Mouse (Mus musculus) liver, embryonic 13.5 days (tissue): ENCODE measurements at regions not wholly inside any gene's neighbourhood (a gene's known extent, or its start where the extent isn't known, plus 50 kb on each side); places are given as distances from the start of the nearest gene placed in this dataset.

Experiments
- ATAC-seq: fragments of 200-750 bp; cut with Nextera tagmentation; 2 replicates; pipeline ENCODE4 v1.8.0; 2017; ENCODE audit warnings: low read depth, mild to moderate bottlenecking, moderate number of reproducible peaks, moderate library complexity
- DNase-seq: peaks from one replicate; pipeline ENCODE4 v3.0.0; 2022
- H3K27ac ChIP-seq: fragments of 300-500 bp; sonication (generic); 2 replicates; pipeline ENCODE4 v1.5.1; 2015; ENCODE audit warnings: moderate library complexity, mild to moderate bottlenecking, inconsistent platforms
- H3K27me3 ChIP-seq: fragments of 300-500 bp; sonication (generic); 2 replicates; pipeline ENCODE4 v1.6.1; 2015; ENCODE audit warnings: mild to moderate bottlenecking, inconsistent platforms
- H3K36me3 ChIP-seq: fragments of 300-500 bp; sonication (generic); 2 replicates; pipeline ENCODE4 v1.6.1; 2015; ENCODE audit warnings: mild to moderate bottlenecking, inconsistent platforms
- H3K4me1 ChIP-seq: fragments of 300-500 bp; sonication (generic); replicated peaks from 2 replicates; pipeline ENCODE4 v1.6.1; 2015; ENCODE audit warnings: inconsistent platforms
- H3K4me2 ChIP-seq: fragments of 300-500 bp; sonication (generic); 2 replicates; pipeline ENCODE4 v1.6.1; 2015; ENCODE audit warnings: inconsistent platforms, mild to moderate bottlenecking, moderate library complexity
- H3K4me3 ChIP-seq: fragments of 300-500 bp; sonication (generic); replicated peaks from 2 replicates; pipeline ENCODE4 v1.5.1; 2015; ENCODE audit warnings: mild to moderate bottlenecking, inconsistent platforms
- H3K9ac ChIP-seq: fragments of 300-500 bp; sonication (generic); 2 replicates; pipeline ENCODE4 v1.6.1; 2015; ENCODE audit warnings: mild to moderate bottlenecking, inconsistent platforms
- H3K9me3 ChIP-seq: fragments of 300-500 bp; sonication (generic); replicated peaks from 2 replicates; pipeline ENCODE4 v1.6.1; 2016; ENCODE audit warnings: inconsistent platforms
- WGBS: fragments of 180-500 bp; shearing (Covaris S2); methylation state at CpG from one replicate; pipeline ENCODE4 v1.1.7; 2015; ENCODE audit not compliant: insufficient replicate concordance; 5-methylcytosine and 5-hydroxymethylcytosine counted together

DNA sequence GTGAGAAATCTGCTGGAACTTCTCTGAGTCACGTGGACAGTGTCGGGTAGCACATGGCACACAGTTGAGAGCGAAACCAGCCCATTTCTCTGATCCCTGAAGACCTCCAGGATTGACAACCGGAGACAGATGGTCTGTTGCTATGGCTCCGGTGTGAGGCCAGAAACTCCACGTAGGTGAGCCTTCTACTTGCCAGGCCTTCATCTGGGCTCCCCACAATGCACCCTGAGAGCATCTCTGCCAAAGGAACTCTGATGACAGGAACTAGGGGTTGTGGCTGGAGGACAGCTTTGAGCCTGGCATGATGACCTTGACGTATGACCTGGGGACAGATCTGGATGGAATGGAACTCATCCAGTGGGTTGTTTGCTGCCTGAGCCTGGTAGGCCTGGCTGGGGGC, 467.9 kb downstream of the Rnf144a start:
- Histone ChIP-seq H3K27me3 (no peaks in the 10 kb centered on the region), H3K4me1 (no peaks in the 10 kb centered on the region), H3K9ac (no peak overlapping the region), H3K9me3 (no peaks in the 10 kb centered on the region), H3K4me2 (no peak overlapping the region), H3K4me3 (no peak overlapping the region), H3K36me3 (no peaks in the 10 kb centered on the region), H3K27ac (no peak overlapping the region)
- 73% methylated on average over 7 of the region's 7 CpGs for WGBS
- DNase-seq (no peak), ATAC-seq (no peak)

- no peak overlapping the region for H3K4me3 ChIP-seq
- H3K4me1 ChIP-seq = no peaks in the 10 kb centered on the region
- H3K4me2 ChIP-seq = no peak overlapping the region
- H3K36me3 ChIP-seq = no peaks in the 10 kb centered on the region
- H3K9ac ChIP-seq = no peak overlapping the region
- ATAC-seq (no peak), DNase-seq (no peak)
- no peaks in the 10 kb centered on the region for H3K9me3 ChIP-seq
- WGBS = 59% methylated on average over 3 of the region's 3 CpGs
- no peak overlapping the region for H3K27ac ChIP-seq
- H3K27me3 ChIP-seq = no peaks in the 10 kb centered on the region
Observed at GRCm38 (mm10) chr12:25946121-25946520, 468.9 kb downstream of the Rnf144a start.

DNA sequence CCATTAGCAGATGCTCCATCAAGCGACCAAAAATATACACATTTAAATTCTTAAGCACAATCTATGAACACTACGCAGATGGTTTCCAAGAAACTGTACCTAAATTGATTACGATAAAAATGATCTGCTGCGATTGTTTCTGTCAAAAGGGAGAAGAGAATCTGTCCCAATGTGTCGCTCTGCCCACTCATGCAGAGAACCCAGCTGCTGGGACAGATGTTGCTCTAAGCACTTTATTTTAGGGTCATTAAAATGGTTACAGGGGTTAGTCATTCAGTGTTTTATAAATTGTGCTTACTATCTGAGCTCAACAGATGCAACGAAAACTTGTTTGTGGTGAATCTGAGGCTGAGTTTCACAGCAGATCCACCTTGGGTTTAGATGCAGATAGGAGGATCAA, 476.2 kb downstream of the Rnf144a start:
- Histone ChIP-seq H3K27ac (no peak overlapping the region), H3K4me2 (no peak overlapping the region), H3K9me3 (no peaks in the 10 kb centered on the region), H3K4me3 (no peak overlapping the region), H3K9ac (no peak overlapping the region), H3K27me3 (no peaks in the 10 kb centered on the region), H3K36me3 (no peaks in the 10 kb centered on the region), H3K4me1 (no peaks in the 10 kb centered on the region)
- WGBS = 71% methylated on average over 6 of the region's 6 CpGs
- ATAC-seq (no peak), DNase-seq (no peak)

DNA sequence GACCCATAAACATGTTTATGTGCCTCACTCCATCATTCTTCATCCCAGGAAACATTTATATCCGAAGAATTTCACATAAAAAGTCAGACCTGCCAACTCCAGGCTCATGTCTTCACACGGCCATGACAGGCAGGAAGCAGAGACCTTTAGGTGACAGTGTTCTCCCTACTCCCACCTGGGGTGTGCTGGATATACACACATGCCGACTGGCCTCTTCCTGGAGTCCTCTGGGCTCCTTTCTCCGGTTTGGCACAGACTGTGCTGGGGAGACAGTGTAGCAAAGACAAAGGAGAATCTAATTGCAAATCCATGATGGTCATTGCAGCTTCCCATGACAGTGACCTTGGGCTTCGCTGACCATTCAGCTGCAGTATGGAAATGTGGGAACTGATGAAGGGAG, 480.1 kb downstream of the Rnf144a start:
- 55% methylated on average over 5 of the region's 5 CpGs for WGBS
- no peak for ATAC-seq
- Histone ChIP-seq H3K36me3 (no peaks in the 10 kb centered on the region), H3K27ac (no peak overlapping the region), H3K9me3 (no peaks in the 10 kb centered on the region), H3K27me3 (no peaks in the 10 kb centered on the region), H3K4me2 (no peak overlapping the region), H3K4me3 (no peak overlapping the region), H3K4me1 (no peaks in the 10 kb centered on the region), H3K9ac (no peak overlapping the region)
- DNase-seq = no peak

DNA sequence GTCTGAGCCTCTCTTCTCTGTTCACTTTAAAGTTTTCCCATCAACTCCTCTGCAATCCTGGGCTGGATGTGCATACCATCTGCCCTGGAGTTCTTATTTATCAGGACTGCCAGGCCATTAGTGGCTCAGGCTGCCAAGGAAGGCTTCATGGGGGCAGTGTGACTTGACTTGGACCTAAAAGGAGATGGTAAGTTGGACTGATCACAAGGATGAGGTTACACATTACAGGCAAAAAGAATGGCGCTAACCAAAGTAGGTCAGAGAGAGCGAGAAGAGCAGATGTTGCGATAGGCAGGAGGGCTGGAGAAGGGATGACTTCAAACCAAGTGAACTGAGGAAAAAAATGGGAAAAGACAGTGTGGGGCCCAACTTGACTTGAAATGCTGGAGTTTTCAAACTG, 480.5 kb downstream of the Rnf144a start:
- no peaks in the 10 kb centered on the region for H3K4me1 ChIP-seq
- no peak overlapping the region for H3K4me2 ChIP-seq
- no peak overlapping the region for H3K4me3 ChIP-seq
- no peak overlapping the region for H3K27ac ChIP-seq
- WGBS = 83% methylated on average over 3 of the region's 3 CpGs
- no peaks in the 10 kb centered on the region for H3K36me3 ChIP-seq
- DNase-seq = no peak
- ATAC-seq = no peak
- no peaks in the 10 kb centered on the region for H3K27me3 ChIP-seq
- H3K9ac ChIP-seq = no peak overlapping the region
- H3K9me3 ChIP-seq = no peaks in the 10 kb centered on the region

DNA sequence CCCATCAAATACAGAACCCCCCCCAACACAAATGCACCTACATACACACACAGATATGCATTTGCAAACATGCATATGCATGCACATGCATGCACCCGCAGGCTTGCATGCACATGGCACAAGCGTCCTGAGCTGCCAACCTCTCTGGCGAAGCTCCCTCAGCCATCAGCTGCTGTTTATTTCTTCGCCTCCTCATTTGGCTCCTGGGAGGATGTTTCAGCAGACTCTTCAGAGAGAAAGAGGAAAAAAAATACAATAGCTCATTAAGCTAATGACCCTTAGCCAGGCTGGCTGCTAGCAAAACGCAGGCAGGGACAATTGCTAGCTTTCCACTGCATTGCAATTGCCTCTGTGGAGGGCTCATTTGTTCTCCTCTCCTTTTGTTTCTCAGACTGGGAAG, 488.7 kb downstream of the Rnf144a start:
- DNase-seq = no peak
- WGBS = 50% methylated on average over 5 of the region's 5 CpGs
- no peak overlapping the region for H3K9ac ChIP-seq
- H3K4me3 ChIP-seq = no peak overlapping the region
- no peaks in the 10 kb centered on the region for H3K4me1 ChIP-seq
- H3K4me2 ChIP-seq = no peak overlapping the region
- no peak overlapping the region for H3K27ac ChIP-seq
- H3K9me3 ChIP-seq = no peaks in the 10 kb centered on the region
- no peak for ATAC-seq
- H3K27me3 ChIP-seq = no peaks in the 10 kb centered on the region
- no peaks in the 10 kb centered on the region for H3K36me3 ChIP-seq

- H3K4me2 ChIP-seq = no peak overlapping the region
- ATAC-seq (no peak), DNase-seq (no peak)
- no peaks in the 10 kb centered on the region for H3K4me1 ChIP-seq
- H3K27ac ChIP-seq = no peak overlapping the region
- H3K27me3 ChIP-seq = no peaks in the 10 kb centered on the region
- H3K9ac ChIP-seq = no peak overlapping the region
- H3K4me3 ChIP-seq = no peak overlapping the region
- 69% methylated on average over 9 of the region's 9 CpGs for WGBS
- no peaks in the 10 kb centered on the region for H3K9me3 ChIP-seq
- no peaks in the 10 kb centered on the region for H3K36me3 ChIP-seq
Observed at GRCm38 (mm10) chr12:25924526-25924925, 490.5 kb downstream of the Rnf144a start.

- H3K4me1 ChIP-seq = no peaks in the 10 kb centered on the region
- H3K27ac ChIP-seq = no peak overlapping the region
- H3K27me3 ChIP-seq = no peaks in the 10 kb centered on the region
- no peaks in the 10 kb centered on the region for H3K9me3 ChIP-seq
- H3K36me3 ChIP-seq = no peaks in the 10 kb centered on the region
- H3K9ac ChIP-seq = no peak overlapping the region
- H3K4me2 ChIP-seq = no peak overlapping the region
- 72% methylated on average over 1 of the region's 1 CpGs for WGBS
- DNase-seq = no peak
- H3K4me3 ChIP-seq = no peak overlapping the region
- no peak for ATAC-seq
Observed at GRCm38 (mm10) chr12:25923772-25924171, 491.3 kb downstream of the Rnf144a start.

- H3K27me3 ChIP-seq = no peaks in the 10 kb centered on the region
- H3K9ac ChIP-seq = no peak overlapping the region
- WGBS = 52% methylated on average over 1 of the region's 1 CpGs
- no peaks in the 10 kb centered on the region for H3K4me1 ChIP-seq
- no peak overlapping the region for H3K4me3 ChIP-seq
- no peak overlapping the region for H3K4me2 ChIP-seq
- H3K36me3 ChIP-seq = no peaks in the 10 kb centered on the region
- DNase-seq (no peak), ATAC-seq (no peak)
- no peak overlapping the region for H3K27ac ChIP-seq
- no peaks in the 10 kb centered on the region for H3K9me3 ChIP-seq
Observed at GRCm38 (mm10) chr12:25905614-25906013, 509.4 kb downstream of the Rnf144a start.

DNA sequence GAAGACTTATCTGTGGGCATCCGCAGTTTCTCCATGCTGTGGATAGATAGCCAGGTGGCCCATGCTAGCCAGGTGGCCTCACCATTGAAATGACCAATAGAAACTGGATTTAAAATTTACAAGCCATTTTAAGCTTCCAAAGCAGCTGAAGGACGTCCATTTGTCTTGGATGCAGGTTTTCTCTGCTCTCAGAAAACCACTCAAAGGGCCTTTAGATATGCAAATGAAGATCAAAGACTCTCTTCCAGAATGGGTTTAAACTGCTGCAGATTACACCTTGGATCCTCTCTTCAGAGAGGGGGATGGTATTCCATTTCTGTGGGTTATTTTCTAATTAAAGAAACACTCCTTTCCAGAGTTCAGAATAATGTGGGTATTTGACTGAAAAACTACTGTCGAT, 518.5 kb downstream of the Rnf144a start:
- Histone ChIP-seq H3K27me3 (no peaks in the 10 kb centered on the region), H3K9me3 (no peaks in the 10 kb centered on the region), H3K9ac (no peak overlapping the region), H3K4me2 (no peak overlapping the region), H3K4me3 (no peak overlapping the region), H3K4me1 (no peaks in the 10 kb centered on the region), H3K27ac (no peak overlapping the region), H3K36me3 (no peaks in the 10 kb centered on the region)
- no peak for DNase-seq
- ATAC-seq = no peak
- WGBS = 40% methylated on average over 3 of the region's 3 CpGs

DNA sequence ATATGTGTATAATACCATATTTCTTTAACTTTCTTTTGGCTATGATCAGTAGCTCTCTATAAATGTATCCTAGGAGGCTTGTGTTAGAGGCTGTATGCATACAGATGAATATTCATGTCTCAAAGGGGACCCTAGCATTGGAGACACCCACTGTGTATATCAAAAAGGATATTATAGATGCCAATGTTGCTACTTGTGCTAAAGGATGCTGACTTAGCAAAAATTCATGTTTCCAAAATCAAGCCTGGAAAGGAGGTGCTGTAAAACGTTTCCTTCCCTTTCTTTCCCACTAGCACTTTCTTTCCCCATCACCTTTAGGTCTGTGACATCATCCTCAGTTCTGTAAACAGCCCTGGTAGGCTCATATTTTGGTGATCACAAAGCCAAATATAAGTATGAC, 519.4 kb downstream of the Rnf144a start:
- H3K27ac ChIP-seq = no peak overlapping the region
- no peaks in the 10 kb centered on the region for H3K4me1 ChIP-seq
- no peaks in the 10 kb centered on the region for H3K36me3 ChIP-seq
- ATAC-seq (no peak), DNase-seq (no peak)
- H3K9me3 ChIP-seq = no peaks in the 10 kb centered on the region
- no peak overlapping the region for H3K9ac ChIP-seq
- no peaks in the 10 kb centered on the region for H3K27me3 ChIP-seq
- no peak overlapping the region for H3K4me3 ChIP-seq
- no peak overlapping the region for H3K4me2 ChIP-seq
- 20% methylated on average over 1 of the region's 1 CpGs for whole genome bisulfite sequencing

- 45% methylated on average over 4 of the region's 4 CpGs for WGBS
- no peak overlapping the region for H3K9ac ChIP-seq
- no peak overlapping the region for H3K4me2 ChIP-seq
- DNase-seq (no peak), ATAC-seq (no peak)
- no peak overlapping the region for H3K4me3 ChIP-seq
- no peaks in the 10 kb centered on the region for H3K27me3 ChIP-seq
- no peaks in the 10 kb centered on the region for H3K36me3 ChIP-seq
- H3K9me3 ChIP-seq = no peaks in the 10 kb centered on the region
- no peak overlapping the region for H3K27ac ChIP-seq
- no peaks in the 10 kb centered on the region for H3K4me1 ChIP-seq
Observed at GRCm38 (mm10) chr12:25891391-25892167, 523.5 kb downstream of the Rnf144a start.
